Mouse (Mus musculus) stomach, embryonic 16.5 days (tissue): ENCODE results near the gene Senp3. TPM values are rescaled to one million over a fixed set of nuclear protein-coding genes. Genes with fewer than 3 reads are reported as not detected.
"Not testable (repeated sequence)": the region's sequence is repeated elsewhere in the genome, so short reads cannot be mapped to it uniquely, and the experiment has no call there.

Experiments
- ATAC-seq: fragments of 200-750 bp; cut with Nextera tagmentation; 2 replicates; pipeline ENCODE4 v1.8.0; 2017; ENCODE audit warnings: moderate number of reproducible peaks, moderate TSS enrichment; ENCODE audit not compliant: insufficient read depth, low FRiP score
- H3K27ac ChIP-seq: fragments of 300-500 bp; sonication (generic); 2 replicates; pipeline ENCODE4 v1.5.1; 2014; ENCODE audit warnings: low read length
- H3K27me3 ChIP-seq: fragments of 300-500 bp; sonication (generic); 2 replicates; pipeline ENCODE4 v1.6.1; 2014; ENCODE audit warnings: low read length, control low read depth, mixed read lengths; ENCODE audit not compliant: control insufficient read depth, insufficient read depth
- H3K36me3 ChIP-seq: fragments of 300-500 bp; sonication (generic); 2 replicates; pipeline ENCODE4 v1.6.1; 2014; ENCODE audit warnings: low read length; ENCODE audit not compliant: control insufficient read depth, insufficient read depth
- H3K4me1 ChIP-seq: fragments of 300-500 bp; sonication (generic); 2 replicates; pipeline ENCODE4 v1.6.1; 2014; ENCODE audit warnings: low read length, control low read depth, mixed read lengths; ENCODE audit not compliant: control insufficient read depth, insufficient read depth
- H3K4me2 ChIP-seq: fragments of 300-500 bp; sonication (generic); 2 replicates; pipeline ENCODE4 v1.6.1; 2014; ENCODE audit warnings: low read depth, low read length, mixed read lengths
- H3K4me3 ChIP-seq: fragments of 300-500 bp; sonication (generic); replicated peaks from 2 replicates; pipeline ENCODE4 v1.5.1; 2014; ENCODE audit warnings: mild to moderate bottlenecking, low read length
- H3K9ac ChIP-seq: fragments of 300-500 bp; sonication (generic); 2 replicates; pipeline ENCODE4 v1.6.1; 2014; ENCODE audit warnings: low read length
- H3K9me3 ChIP-seq: fragments of 300-500 bp; sonication (generic); replicated peaks from 2 replicates; pipeline ENCODE4 v1.6.1; 2016; ENCODE audit warnings: low read length, control low read depth; ENCODE audit not compliant: control insufficient read depth
- WGBS: fragments of 180-500 bp; shearing (Covaris S2); extraction: QIAGEN DNeasy Blood & Tissue Kit; methylation state at CpG from one replicate; pipeline ENCODE4 v1.1.7; 2014; 5-methylcytosine and 5-hydroxymethylcytosine counted together
- polyA plus RNA-seq: library from polyadenylated mRNA; unstranded; fragments of >200 nt; fragmentation: Nextera tagmentation; extraction: Ambion mirVana; gene quantifications from 2 replicates; pipeline ENCODE4 v1.2.1, GENCODE M21; 2015

Gene Senp3
- polyA plus RNA-seq = 66.3 and 68.5 TPM in 2 replicates

DNA sequence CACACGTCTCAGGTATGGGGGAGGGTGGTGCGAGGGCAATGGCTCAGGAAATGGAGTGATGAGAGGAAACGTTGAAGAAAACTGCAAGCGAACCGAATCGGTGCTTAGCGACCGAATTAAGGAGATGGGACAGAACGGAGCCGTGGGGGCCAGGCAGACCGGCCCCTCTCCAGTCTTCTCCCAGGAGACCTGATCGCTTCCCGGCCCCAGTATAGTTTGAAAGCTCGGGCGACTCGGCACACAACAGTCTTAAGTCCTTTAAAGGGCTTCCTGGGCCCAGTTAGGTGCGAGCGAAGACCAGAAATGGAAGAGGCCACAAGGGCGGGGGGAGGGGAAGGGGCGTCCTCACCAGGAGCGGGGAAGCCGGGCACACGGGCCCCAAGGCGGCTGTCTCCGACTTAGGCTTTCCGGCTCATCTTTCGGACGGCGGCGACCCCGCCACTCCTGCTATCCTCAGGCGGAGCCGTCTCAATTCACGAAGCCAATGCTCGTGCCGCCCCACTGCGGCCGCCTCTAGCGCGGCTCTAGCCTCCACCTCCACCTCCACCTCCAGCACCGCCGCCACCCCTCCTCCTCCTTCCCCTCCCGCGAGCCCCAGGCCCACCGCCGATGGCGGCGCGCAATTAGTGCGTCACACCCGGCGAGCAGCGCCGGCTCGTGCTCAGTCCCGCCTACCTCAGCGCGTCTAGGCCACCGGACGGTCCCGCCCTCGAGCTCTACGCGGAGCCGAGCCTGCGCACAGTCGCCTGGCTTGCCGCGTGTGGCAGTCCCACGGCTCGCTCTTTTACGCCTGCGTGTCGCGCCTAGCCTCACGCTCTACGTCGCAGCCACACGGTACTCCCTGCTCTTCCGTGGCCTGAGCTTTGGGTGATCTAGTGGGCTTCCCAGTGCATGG is at the start of gene Senp3:
Gene Senp3, minus strand, starts transcription at position 771 of the 895 bp plus-strand sequence.
- Histone ChIP-seq H3K9me3 (no peaks in the 10 kb centered on the region), H3K36me3 (no peaks in the 10 kb centered on the region), H3K27me3 (no peaks in the 10 kb centered on the region), H3K4me3 (peak within 1 kb of the TSS; percentile 91), H3K27ac (peak within 1 kb of the TSS; percentile 89), H3K4me2 (peak within 1 kb of the TSS; percentile 97), H3K9ac (peak within 1 kb of the TSS; percentile 86), H3K4me1 (peaks cover 34% of the 10 kb centered on the region)
- ATAC-seq = peak; percentile 95
- WGBS = under 1% methylated on average over 79 of the region's 80 CpGs

DNA sequence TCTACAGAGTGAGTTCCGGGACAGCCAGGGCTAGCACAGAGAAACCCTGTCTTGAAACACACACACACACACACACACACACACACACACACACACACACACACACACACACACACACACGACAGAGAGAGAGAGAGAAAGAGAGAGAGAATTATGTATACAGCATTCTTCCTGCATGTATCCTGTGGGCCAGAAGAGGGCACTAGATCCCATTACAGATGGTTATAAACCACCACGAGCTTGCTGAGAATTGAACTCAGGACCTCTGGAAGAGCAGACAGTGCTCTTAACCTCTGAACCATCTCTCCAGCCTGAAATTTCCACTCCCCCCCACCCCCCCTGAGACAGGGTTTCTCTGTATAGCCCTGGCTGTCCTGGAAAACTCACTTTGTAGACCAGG is 49.5 kb upstream of the Senp3 start:
- not testable (repeated sequence) for H3K4me2 ChIP-seq, H3K9ac ChIP-seq, H3K27ac ChIP-seq, H3K4me3 ChIP-seq, H3K9me3 ChIP-seq, H3K27me3 ChIP-seq, ATAC-seq, H3K4me1 ChIP-seq
- WGBS = 71% methylated on average over 3 of the region's 3 CpGs
- H3K36me3 ChIP-seq = peaks cover 14% of the 10 kb centered on the region; the same call in 1 of the 2 replicates

DNA sequence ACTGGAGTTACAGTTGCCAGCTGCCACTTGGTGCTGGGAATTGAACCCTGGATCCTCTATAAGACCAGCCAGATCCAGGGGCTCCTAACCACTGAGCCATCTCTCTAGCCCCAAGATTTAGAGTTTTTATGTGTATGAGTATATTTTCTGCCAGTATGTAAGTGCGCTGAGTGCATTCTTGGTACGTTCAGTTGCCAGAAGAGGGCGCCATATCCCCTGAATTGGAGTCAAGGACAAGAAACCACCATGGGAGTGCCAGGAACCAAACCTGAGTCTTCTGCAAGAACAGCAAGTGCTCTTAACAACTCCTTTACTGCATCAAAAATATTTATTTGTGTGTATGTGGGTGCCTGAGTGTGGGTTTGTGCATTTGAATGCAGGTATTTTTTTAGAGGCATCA is 47.2 kb upstream of the Senp3 start:
- H3K9ac ChIP-seq = no peak overlapping the region
- H3K4me2 ChIP-seq = no peak overlapping the region
- ATAC-seq = no peak
- H3K27ac ChIP-seq = no peak overlapping the region
- H3K4me3 ChIP-seq = no peak overlapping the region
- WGBS = 32% methylated on average over 3 of the region's 3 CpGs
- 0 out of 2 replicates have a peak, but pooled peaks cover 2% of the 10 kb centered on the region for H3K36me3 ChIP-seq
- no peaks in the 10 kb centered on the region for H3K27me3 ChIP-seq
- H3K4me1 ChIP-seq = no peaks in the 10 kb centered on the region
- H3K9me3 ChIP-seq = no peaks in the 10 kb centered on the region

DNA sequence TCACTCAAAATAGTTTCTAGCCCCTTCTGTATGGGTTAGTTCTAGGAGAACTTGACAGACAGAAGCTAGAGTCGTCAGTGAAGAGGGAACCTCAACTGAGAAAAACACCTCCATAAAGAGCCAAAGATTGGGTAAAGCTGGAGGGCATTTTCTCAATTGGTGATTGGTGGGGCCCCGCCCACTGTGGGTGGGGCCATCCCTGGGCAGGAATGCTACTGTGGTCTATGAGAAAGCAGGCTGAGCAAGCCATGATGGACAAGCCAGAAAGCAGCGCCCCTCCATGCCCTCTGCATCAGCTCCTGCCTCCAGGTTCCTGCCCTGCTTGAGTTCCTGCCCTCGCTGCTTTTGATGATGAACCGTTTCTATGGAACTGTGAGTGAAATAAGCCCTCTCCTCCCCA is 44.1 kb upstream of the Senp3 start:
- Histone ChIP-seq H3K4me3 (no peak overlapping the region), H3K27ac (no peak overlapping the region), H3K4me2 (no peak overlapping the region), H3K4me1 (no peaks in the 10 kb centered on the region), H3K9ac (no peak overlapping the region), H3K9me3 (no peaks in the 10 kb centered on the region), H3K36me3 (no peaks in the 10 kb centered on the region), H3K27me3 (no peaks in the 10 kb centered on the region)
- ATAC-seq = no peak
- WGBS = 34% methylated on average over 5 of the region's 5 CpGs

DNA sequence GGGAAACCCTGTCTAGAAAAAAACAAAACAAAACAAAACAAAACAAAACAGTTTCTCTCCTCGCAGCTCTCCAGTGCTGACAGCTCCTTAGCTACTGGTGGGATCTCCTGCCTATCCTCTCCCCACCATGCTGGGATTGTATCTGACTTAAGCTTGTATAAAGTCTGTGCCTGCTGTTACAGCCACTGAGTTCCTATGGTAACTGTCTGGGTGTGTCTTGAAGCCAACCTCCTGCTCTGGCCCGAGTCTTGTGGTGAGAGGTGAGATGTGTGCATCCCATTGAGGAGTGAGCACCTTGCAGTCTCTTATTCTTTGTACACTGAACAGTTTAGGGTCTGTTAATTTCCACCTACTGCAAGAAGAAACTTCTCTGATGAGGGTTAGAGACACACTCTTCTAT is 41.2 kb upstream of the Senp3 start:
- no peak overlapping the region for H3K4me3 ChIP-seq
- H3K27me3 ChIP-seq = no peaks in the 10 kb centered on the region
- no peak overlapping the region for H3K9ac ChIP-seq
- WGBS = 42% methylated on average over 2 of the region's 2 CpGs
- no peaks in the 10 kb centered on the region for H3K36me3 ChIP-seq
- 0 out of 2 replicates have a peak, but pooled peaks cover 3% of the 10 kb centered on the region for H3K4me1 ChIP-seq
- H3K27ac ChIP-seq = no peak overlapping the region
- no peak for ATAC-seq
- H3K4me2 ChIP-seq = no peak overlapping the region
- H3K9me3 ChIP-seq = no peaks in the 10 kb centered on the region

DNA sequence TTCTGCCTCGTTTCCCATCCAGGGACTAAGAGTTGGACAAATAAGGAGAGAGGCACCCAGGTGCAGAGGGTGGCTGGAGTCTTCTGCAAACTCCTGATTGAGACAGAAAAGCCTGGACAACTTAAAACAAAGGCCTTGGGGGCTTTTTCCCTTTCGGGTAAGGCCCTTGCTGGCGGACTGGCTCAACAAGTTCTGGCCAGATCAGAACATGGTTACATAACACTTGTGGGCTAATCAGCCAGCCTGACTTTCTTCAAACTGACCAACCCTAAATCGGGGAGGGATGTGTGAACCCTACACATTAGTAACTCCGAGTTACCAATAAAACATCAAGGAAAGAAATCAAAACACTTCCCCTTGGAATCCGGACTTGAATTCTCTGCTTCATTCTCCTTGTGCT is 39.0 kb upstream of the Senp3 start:
- H3K4me2 ChIP-seq = no peak overlapping the region
- H3K36me3 ChIP-seq = no peaks in the 10 kb centered on the region
- no peaks in the 10 kb centered on the region for H3K27me3 ChIP-seq
- H3K4me3 ChIP-seq = no peak overlapping the region
- H3K9ac ChIP-seq = no peak overlapping the region
- no peaks in the 10 kb centered on the region for H3K9me3 ChIP-seq
- H3K27ac ChIP-seq = no peak overlapping the region
- H3K4me1 ChIP-seq = 0 out of 2 replicates have a peak, but pooled peaks cover 3% of the 10 kb centered on the region
- WGBS = 53% methylated on average over 6 of the region's 6 CpGs
- ATAC-seq = no peak

DNA sequence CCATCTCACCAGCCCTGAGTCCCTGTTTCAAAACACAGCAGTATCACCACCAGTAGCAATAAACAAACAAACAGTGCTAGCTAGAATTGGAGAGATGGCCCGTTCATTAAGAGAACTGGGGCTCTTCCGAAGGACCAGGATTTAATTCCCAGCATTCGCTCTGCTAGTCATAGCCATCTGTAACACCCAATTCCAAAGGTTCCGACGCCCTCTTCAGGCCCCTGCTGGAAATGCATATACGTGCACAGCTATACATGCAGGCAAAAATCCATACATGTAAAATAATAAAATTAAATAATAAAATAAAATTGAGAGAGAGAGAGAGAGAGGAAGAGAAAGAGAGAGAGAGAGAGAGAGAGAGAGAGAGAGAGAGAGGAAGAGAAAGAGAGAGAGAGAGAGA is 37.5 kb upstream of the Senp3 start:
- WGBS = 69% methylated on average over 6 of the region's 6 CpGs
- no peak overlapping the region for H3K4me2 ChIP-seq
- H3K9ac ChIP-seq = no peak overlapping the region
- no peaks in the 10 kb centered on the region for H3K36me3 ChIP-seq
- H3K27me3 ChIP-seq = no peaks in the 10 kb centered on the region
- no peak overlapping the region for H3K27ac ChIP-seq
- 0 out of 2 replicates have a peak, but pooled peaks cover 3% of the 10 kb centered on the region for H3K4me1 ChIP-seq
- no peak for ATAC-seq
- no peaks in the 10 kb centered on the region for H3K9me3 ChIP-seq
- H3K4me3 ChIP-seq = no peak overlapping the region

DNA sequence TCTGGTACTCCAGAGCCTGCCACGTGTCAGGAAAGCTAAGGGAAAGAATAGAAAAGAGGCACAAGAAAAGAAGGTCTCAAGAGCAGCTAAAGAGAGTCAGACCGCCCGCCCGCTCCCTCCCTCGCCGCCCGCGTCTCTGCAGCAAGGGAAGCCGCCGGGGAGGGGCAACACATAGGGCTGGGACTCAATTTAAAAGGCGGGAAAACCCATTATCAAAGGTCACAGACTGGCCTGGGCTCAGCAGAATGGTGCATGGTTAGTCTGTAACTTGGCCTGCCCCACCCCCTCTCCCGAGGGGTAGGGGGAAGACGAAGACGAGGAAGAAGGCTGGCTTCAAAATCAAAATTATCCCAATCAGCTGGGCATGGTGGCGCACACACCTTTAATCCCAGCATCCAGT is 36.8 kb upstream of the Senp3 start:
- Histone ChIP-seq H3K27ac (no peak overlapping the region), H3K4me2 (peak overlapping the region; percentile 24; the same call in 1 of the 2 replicates), H3K27me3 (no peaks in the 10 kb centered on the region), H3K9me3 (no peaks in the 10 kb centered on the region), H3K36me3 (no peaks in the 10 kb centered on the region), H3K4me3 (no peak overlapping the region), H3K4me1 (0 out of 2 replicates have a peak, but pooled peaks cover 3% of the 10 kb centered on the region), H3K9ac (no peak overlapping the region)
- ATAC-seq = no peak; the same call in 1 of the 2 replicates
- 22% methylated on average over 15 of the region's 15 CpGs for WGBS

DNA sequence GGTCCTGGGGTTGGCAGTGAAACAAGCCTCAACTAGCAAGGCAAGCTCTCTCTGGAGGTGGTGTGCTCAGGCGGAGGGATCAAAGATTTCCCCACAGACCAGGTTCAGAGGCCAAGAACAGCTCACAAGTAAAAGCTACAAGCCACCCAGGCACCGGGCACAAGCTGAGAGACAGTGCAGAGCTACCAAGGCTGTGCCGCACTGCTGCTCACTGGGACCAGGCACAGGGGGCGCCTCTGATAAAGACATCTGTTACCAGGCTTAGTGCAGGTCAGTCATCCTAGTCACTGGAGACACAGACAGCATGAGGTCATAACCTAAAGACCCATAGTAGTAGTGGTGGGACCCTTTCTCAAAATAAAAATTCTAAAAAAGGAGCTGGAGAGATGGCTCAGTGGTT is 35.1 kb upstream of the Senp3 start:
- 0 out of 2 replicates have a peak, but pooled peaks cover 3% of the 10 kb centered on the region for H3K4me1 ChIP-seq
- no peak overlapping the region for H3K9ac ChIP-seq
- H3K27me3 ChIP-seq = no peaks in the 10 kb centered on the region
- H3K4me2 ChIP-seq = no peak overlapping the region
- WGBS = 69% methylated on average over 4 of the region's 4 CpGs
- no peak for ATAC-seq
- H3K36me3 ChIP-seq = no peaks in the 10 kb centered on the region
- no peak overlapping the region for H3K4me3 ChIP-seq
- no peaks in the 10 kb centered on the region for H3K9me3 ChIP-seq
- H3K27ac ChIP-seq = no peak overlapping the region
